Mouse (Mus musculus): ENCODE data around the gene Ttc25. TPM values are rescaled to one million over a fixed set of nuclear protein-coding genes. Genes with fewer than 3 reads are reported as not detected.

Gene Ttc25
- polyA plus RNA-seq, 2 experiments: 0.03 to 0.13 TPM

DNA sequence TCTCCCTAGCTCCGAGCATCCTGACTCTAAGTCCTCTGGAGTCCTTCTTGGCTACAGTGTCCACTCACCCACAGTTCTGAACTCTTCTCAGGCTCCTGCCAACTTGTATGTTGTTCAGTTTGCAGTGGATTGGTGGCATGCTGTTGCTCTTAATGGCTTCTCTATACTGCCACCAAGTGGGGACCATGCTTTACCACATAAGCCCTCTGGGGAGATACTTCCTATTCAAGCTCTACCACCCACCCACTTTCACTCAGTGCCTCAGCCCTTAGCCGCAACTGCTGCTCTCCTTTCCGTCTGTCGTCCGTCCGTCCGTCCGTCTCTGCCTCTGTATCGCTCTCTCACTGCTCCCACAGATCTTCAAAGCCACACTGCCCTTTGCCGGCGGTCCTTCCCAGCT lies 10.2 kb downstream of the Ttc25 start:
- no peak for TF ChIP-seq EP300 (IDR thresholded peaks at IDR 0.05; ENCODE audit: low read depth)
- peak; percentile 79 for TF ChIP-seq CTCF (IDR thresholded peaks at IDR 0.05; ENCODE audit: low read depth)

GRCm38 (mm10) chr11:100557563-100557962 lies 12.2 kb downstream of the Ttc25 start:
- H3K27ac ChIP-seq: no peak overlapping the region
- H3K27me3 ChIP-seq (ENCODE audit: control insufficient read depth, insufficient read depth, low read length): no peaks in the 10 kb centered on the region
- no peaks in the 10 kb centered on the region for H3K36me3 ChIP-seq (replicated peaks; ENCODE audit: control insufficient read depth, insufficient read depth, low read depth)
- TF ChIP-seq CTCF (IDR thresholded peaks at IDR 0.05; ENCODE audit: low read depth) (no peak), EP300 (IDR thresholded peaks at IDR 0.05; ENCODE audit: low read depth) (no peak)
- 68% methylated on average over 3 of the region's 3 CpGs for whole genome bisulfite sequencing (ENCODE audit: insufficient replicate concordance)
- H3K9ac ChIP-seq (replicated peaks): no peak overlapping the region
- H3K4me1 ChIP-seq (replicated peaks; ENCODE audit: control insufficient read depth in 2 of 2, insufficient read depth in 2 of 2, low read length in 1 of 2): no peaks in the 10 kb centered on the region
- H3K9me3 ChIP-seq (ENCODE audit: control insufficient read depth, low read length): no peaks in the 10 kb centered on the region
- H3K4me2 ChIP-seq (ENCODE audit: low read depth): no peak overlapping the region
- H3K4me3 ChIP-seq (ENCODE audit: insufficient read depth in 1 of 2, low read depth in 2 of 2, low read length in 2 of 2): no peak overlapping the region
- ATAC-seq (ENCODE audit: insufficient read depth) (no peak), DNase-seq (ENCODE audit: low read depth in 3 of 3, low spot score in 3 of 3) (no peak)

More for the DNA sequence above, 10.2 kb downstream of the Ttc25 start:
- Histone ChIP-seq H3K9ac (replicated peaks) (no peak overlapping the region), H3K4me1 (replicated peaks; ENCODE audit: control insufficient read depth in 2 of 2, insufficient read depth in 2 of 2, low read length in 1 of 2) (no peaks in the 10 kb centered on the region), H3K9me3 (ENCODE audit: control insufficient read depth, low read length) (no peaks in the 10 kb centered on the region), H3K27ac (no peak overlapping the region), H3K36me3 (replicated peaks; ENCODE audit: control insufficient read depth, insufficient read depth, low read depth) (no peaks in the 10 kb centered on the region), H3K4me3 (ENCODE audit: insufficient read depth in 1 of 2, low read depth in 2 of 2, low read length in 2 of 2) (peak overlapping the region in 1 of 2 experiments; percentile 26; a peak in 1 of 4 replicates), H3K4me2 (ENCODE audit: low read depth) (peak overlapping the region; percentile 44), H3K27me3 (ENCODE audit: control insufficient read depth, insufficient read depth, low read length) (no peaks in the 10 kb centered on the region)
- 9% methylated on average over 11 of the region's 11 CpGs for WGBS (ENCODE audit: insufficient replicate concordance)
- ATAC-seq (ENCODE audit: insufficient read depth) (0 out of 2 replicates have a peak, but pooled peaks have one; percentile 53), DNase-seq (ENCODE audit: low read depth in 3 of 3, low spot score in 3 of 3) (peak; percentile 49 to 55 (median 55))

DNA sequence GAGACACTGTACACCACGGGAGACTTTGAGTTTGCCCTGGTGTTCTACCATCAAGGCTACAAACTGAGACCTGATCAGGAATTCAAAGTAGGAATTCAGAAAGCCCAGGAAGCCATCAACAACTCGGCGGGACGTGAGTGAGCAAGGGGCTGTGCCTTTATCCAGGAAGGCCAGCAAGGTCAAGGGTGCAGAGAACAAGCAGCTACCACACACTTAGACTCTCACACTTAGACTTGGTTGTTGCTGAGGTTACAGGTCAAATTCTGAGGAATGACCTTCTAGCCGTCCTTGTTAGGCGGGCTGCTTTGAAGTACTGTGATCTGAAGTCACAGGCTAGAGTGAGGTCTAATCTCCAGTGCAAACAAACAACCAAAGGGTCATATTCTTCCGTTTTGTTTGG lies 14.1 kb downstream of the Ttc25 start:
- Histone ChIP-seq H3K9me3 (ENCODE audit: control insufficient read depth, low read length) (no peaks in the 10 kb centered on the region), H3K27me3 (ENCODE audit: control insufficient read depth, insufficient read depth, low read length) (no peaks in the 10 kb centered on the region), H3K4me3 (ENCODE audit: insufficient read depth in 1 of 2, low read depth in 2 of 2, low read length in 2 of 2) (no peak overlapping the region), H3K9ac (replicated peaks) (no peak overlapping the region), H3K27ac (no peak overlapping the region), H3K4me1 (replicated peaks; ENCODE audit: control insufficient read depth in 2 of 2, insufficient read depth in 2 of 2, low read length in 1 of 2) (no peaks in the 10 kb centered on the region), H3K4me2 (ENCODE audit: low read depth) (no peak overlapping the region), H3K36me3 (replicated peaks; ENCODE audit: control insufficient read depth, insufficient read depth, low read depth) (no peaks in the 10 kb centered on the region)
- no peak for TF ChIP-seq CTCF (IDR thresholded peaks at IDR 0.05; ENCODE audit: low read depth)
- no peak for TF ChIP-seq EP300 (IDR thresholded peaks at IDR 0.05; ENCODE audit: low read depth)
- 56% methylated on average over 7 of the region's 7 CpGs for WGBS (ENCODE audit: insufficient replicate concordance)
- no peak for ATAC-seq (ENCODE audit: insufficient read depth)
- DNase-seq (ENCODE audit: low read depth in 3 of 3, low spot score in 3 of 3): no peak

- TF ChIP-seq CTCF (IDR thresholded peaks at IDR 0.05; ENCODE audit: low read depth) (no peak), EP300 (IDR thresholded peaks at IDR 0.05; ENCODE audit: low read depth) (no peak)
- Histone ChIP-seq H3K9me3 (ENCODE audit: control insufficient read depth, low read length) (no peaks in the 10 kb centered on the region), H3K27ac (no peak overlapping the region), H3K9ac (replicated peaks) (no peak overlapping the region), H3K4me2 (ENCODE audit: low read depth) (no peak overlapping the region), H3K4me1 (replicated peaks; ENCODE audit: control insufficient read depth in 2 of 2, insufficient read depth in 2 of 2, low read length in 1 of 2) (no peaks in the 10 kb centered on the region), H3K36me3 (replicated peaks; ENCODE audit: control insufficient read depth, insufficient read depth, low read depth) (no peaks in the 10 kb centered on the region), H3K4me3 (ENCODE audit: insufficient read depth in 1 of 2, low read depth in 2 of 2, low read length in 2 of 2) (no peak overlapping the region), H3K27me3 (ENCODE audit: control insufficient read depth, insufficient read depth, low read length) (no peaks in the 10 kb centered on the region)
- ATAC-seq (ENCODE audit: insufficient read depth) (no peak), DNase-seq (ENCODE audit: low read depth in 3 of 3, low spot score in 3 of 3) (no peak)
- WGBS (ENCODE audit: insufficient replicate concordance): 50% methylated on average over 5 of the region's 5 CpGs
Observed at GRCm38 (mm10) chr11:100561748-100562147, 16.3 kb downstream of the Ttc25 start.

DNA sequence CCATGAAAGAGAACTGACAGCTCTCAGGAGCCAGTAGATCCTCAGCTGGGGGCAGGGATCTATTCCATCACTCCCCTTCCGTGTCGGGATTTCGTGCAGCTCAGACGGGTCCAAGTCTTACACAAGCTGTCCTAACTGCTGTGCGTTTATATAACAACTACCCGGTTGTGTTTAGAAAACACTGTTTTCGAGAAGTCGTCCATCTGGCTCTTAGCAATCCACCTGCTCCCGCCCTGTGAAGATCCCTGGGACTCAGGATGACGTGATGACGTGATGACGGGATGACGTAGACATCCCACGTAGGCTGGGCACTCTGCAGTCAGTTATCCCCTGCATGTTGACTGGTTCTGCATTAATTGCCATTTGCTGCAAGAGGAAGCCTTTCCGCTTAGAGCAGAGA lies 18.9 kb downstream of the Ttc25 start:
- no peaks in the 10 kb centered on the region for H3K4me1 ChIP-seq (replicated peaks; ENCODE audit: control insufficient read depth in 2 of 2, insufficient read depth in 2 of 2, low read length in 1 of 2)
- DNase-seq (ENCODE audit: low read depth in 3 of 3, low spot score in 3 of 3) (no peak), ATAC-seq (ENCODE audit: insufficient read depth) (no peak)
- no peaks in the 10 kb centered on the region for H3K36me3 ChIP-seq (replicated peaks; ENCODE audit: control insufficient read depth, insufficient read depth, low read depth)
- no peaks in the 10 kb centered on the region for H3K9me3 ChIP-seq (ENCODE audit: control insufficient read depth, low read length)
- no peaks in the 10 kb centered on the region for H3K27me3 ChIP-seq (ENCODE audit: control insufficient read depth, insufficient read depth, low read length)
- no peak overlapping the region for H3K27ac ChIP-seq
- no peak for TF ChIP-seq EP300 (IDR thresholded peaks at IDR 0.05; ENCODE audit: low read depth)
- TF ChIP-seq CTCF (IDR thresholded peaks at IDR 0.05; ENCODE audit: low read depth): no peak
- no peak overlapping the region for H3K9ac ChIP-seq (replicated peaks)
- H3K4me2 ChIP-seq (ENCODE audit: low read depth): no peak overlapping the region
- 73% methylated on average over 15 of the region's 15 CpGs for WGBS (ENCODE audit: insufficient replicate concordance)
- no peak overlapping the region for H3K4me3 ChIP-seq (ENCODE audit: insufficient read depth in 1 of 2, low read depth in 2 of 2, low read length in 2 of 2)

Measured in liver, embryonic 14.5 days (tissue).